Mouse (Mus musculus): ENCODE results near the gene Bloc1s4.

Bloc1s4 gene

GRCm38 (mm10) chr5:36748536-36749061 is at the start of gene Bloc1s4:
Gene Bloc1s4, minus strand, starts transcription at chr5:36748650.
- peak; percentile 91 for DNase-seq (ENCODE audit: low read depth, low spot score)

GRCm38 (mm10) chr5:36797291-36797690 is 48.8 kb upstream of the Bloc1s4 start:
- no peak for DNase-seq (ENCODE audit: low read depth, low spot score)

GRCm38 (mm10) chr5:36796296-36797014 is 48.0 kb upstream of the Bloc1s4 start, which contains the start of gene Mrfap1:
Gene Mrfap1, minus strand, starts transcription at chr5:36796772.
- peak; percentile 96 for DNase-seq (ENCODE audit: low read depth, low spot score)

GRCm38 (mm10) chr5:36795647-36796295 is 47.3 kb upstream of the Bloc1s4 start:
- peak; percentile 56 for DNase-seq (ENCODE audit: low read depth, low spot score)

GRCm38 (mm10) chr5:36791861-36792260 is 43.4 kb upstream of the Bloc1s4 start:
- no peak for DNase-seq (ENCODE audit: low read depth, low spot score)

- DNase-seq (ENCODE audit: low read depth, low spot score): no peak
Observed at GRCm38 (mm10) chr5:36786052-36786451, 37.6 kb upstream of the Bloc1s4 start.

- no peak for DNase-seq (ENCODE audit: low read depth, low spot score)
Observed at GRCm38 (mm10) chr5:36779512-36779911, 31.1 kb upstream of the Bloc1s4 start.

GRCm38 (mm10) chr5:36778901-36779300 is 30.5 kb upstream of the Bloc1s4 start:
- DNase-seq (ENCODE audit: low read depth, low spot score): no peak

- no peak for DNase-seq (ENCODE audit: low read depth, low spot score)
Observed at GRCm38 (mm10) chr5:36777186-36777585, 28.7 kb upstream of the Bloc1s4 start.

GRCm38 (mm10) chr5:36776021-36776575 is 27.6 kb upstream of the Bloc1s4 start:
- DNase-seq (ENCODE audit: low read depth, low spot score): no peak

GRCm38 (mm10) chr5:36775317-36775716 is 26.9 kb upstream of the Bloc1s4 start:
- no peak for DNase-seq (ENCODE audit: low read depth, low spot score)

GRCm38 (mm10) chr5:36772586-36772985 is 24.1 kb upstream of the Bloc1s4 start:
- no peak for DNase-seq (ENCODE audit: low read depth, low spot score)

GRCm38 (mm10) chr5:36769603-36770002 is 21.2 kb upstream of the Bloc1s4 start:
- no peak for DNase-seq (ENCODE audit: low read depth, low spot score)

GRCm38 (mm10) chr5:36766958-36767703 is 18.7 kb upstream of the Bloc1s4 start:
- no peak for DNase-seq (ENCODE audit: low read depth, low spot score)

GRCm38 (mm10) chr5:36759848-36760247 is 11.4 kb upstream of the Bloc1s4 start:
- no peak for DNase-seq (ENCODE audit: low read depth, low spot score)

- no peak for DNase-seq (ENCODE audit: low read depth, low spot score)
Observed at GRCm38 (mm10) chr5:36757033-36757432, 8.6 kb upstream of the Bloc1s4 start.

GRCm38 (mm10) chr5:36750119-36751078 is 1.9 kb upstream of the Bloc1s4 start:
- DNase-seq (ENCODE audit: low read depth, low spot score): no peak

- no peak for DNase-seq (ENCODE audit: low read depth, low spot score)
Observed at GRCm38 (mm10) chr5:36747794-36748535, 485 bp downstream of the Bloc1s4 start.

- DNase-seq (ENCODE audit: low read depth, low spot score): no peak
Observed at GRCm38 (mm10) chr5:36747071-36747470, 1.4 kb downstream of the Bloc1s4 start.

Measured in telencephalon, adult 2 months (tissue).